Mouse (Mus musculus): Measurements from ENCODE around the gene Olfr539. TPM values are rescaled to one million over a fixed set of nuclear protein-coding genes. Genes with fewer than 3 reads are reported as not detected.

Gene Olfr539
- not detected in 4 replicates for total RNA-seq (2023; ENCODE audit: inconsistent age)

DNA sequence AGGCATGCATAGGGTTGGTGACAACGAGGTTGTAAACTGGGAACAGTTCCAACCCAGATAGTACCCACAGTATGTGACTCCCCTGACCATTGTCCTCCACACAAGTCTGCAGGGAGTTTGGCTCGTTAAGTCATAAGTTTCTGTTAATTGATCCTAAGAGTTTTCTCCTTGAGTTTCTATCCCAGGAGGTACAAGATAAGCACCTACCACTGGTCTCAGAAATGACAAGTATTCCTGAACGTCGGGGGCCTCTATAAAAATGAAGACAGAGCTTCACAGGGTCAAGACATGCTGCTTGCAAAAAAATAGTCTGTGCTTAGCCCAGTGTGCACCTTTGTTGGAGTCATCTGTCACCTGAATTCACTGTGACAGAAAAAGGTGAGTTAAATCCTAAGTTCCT is at the start of gene Olfr539:
Olfr539 (plus strand) TSS at position 301 of the 400 bp plus-strand sequence.

DNA sequence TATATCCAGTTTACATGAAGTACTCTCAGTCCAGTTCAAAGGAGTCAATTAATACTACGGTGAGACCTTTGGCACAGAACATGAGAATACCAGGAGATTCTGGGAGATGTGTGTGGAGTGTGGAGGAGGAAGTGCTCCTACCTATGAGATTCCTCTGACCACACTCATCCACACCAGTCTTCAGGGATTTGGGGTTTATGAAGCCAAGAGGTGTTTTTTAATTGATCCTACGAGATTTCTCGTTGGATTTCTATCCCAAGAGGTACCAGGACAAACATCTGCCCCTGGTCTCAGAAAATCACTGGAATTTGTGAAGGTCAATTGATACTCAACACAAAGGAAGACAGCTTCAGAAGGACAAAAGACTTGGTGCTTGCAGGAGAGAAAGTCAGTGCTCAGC is 31.1 kb upstream of the Olfr539 start, which contains the start of gene Olfr61:
Olfr61 (plus strand) TSS at position 301 of the 400 bp plus-strand sequence.

DNA sequence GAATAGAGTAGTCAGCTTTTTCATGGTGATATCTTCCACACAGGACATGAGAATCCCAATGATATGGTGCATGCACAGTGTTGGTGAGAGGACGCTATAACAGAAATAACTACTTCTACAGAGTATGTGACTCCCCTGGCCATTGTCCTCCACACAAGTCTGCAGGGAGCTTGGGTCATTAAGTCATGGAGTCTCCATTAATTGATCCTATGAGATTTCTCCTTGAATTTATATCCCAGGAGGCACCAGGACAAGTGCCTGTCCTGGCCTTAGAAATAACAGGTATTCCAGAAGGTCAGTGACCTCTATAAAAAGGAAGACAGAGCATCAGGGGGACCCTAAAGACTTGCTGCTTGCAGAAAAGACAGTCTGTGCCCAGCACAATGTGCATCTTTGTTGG is 13.6 kb upstream of the Olfr539 start, which contains the start of gene Olfr53:
Olfr53 (plus strand) TSS at position 301 of the 400 bp plus-strand sequence.

DNA sequence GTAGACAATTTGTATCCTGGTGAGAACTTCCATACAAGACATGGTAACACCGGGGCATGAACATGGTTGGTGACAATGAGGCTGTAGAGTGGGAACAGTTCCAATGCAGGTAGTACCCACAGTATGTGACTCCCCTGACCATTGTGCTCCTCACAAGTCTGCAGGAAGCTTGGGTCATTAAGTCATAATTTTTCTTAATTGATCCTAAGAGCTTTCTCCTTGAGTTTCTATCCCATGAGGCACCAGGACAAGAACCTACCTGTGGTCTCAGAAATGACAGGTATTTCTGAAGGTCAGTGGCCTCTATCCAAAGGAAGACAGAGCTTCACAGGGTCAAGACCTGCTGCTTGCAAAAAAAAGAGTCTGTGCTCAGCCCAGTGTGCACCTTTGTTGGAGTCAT is 21.9 kb downstream of the Olfr539 start, which contains the start of gene Olfr45:
Olfr45 (plus strand) TSS at position 301 of the 400 bp plus-strand sequence.

DNA sequence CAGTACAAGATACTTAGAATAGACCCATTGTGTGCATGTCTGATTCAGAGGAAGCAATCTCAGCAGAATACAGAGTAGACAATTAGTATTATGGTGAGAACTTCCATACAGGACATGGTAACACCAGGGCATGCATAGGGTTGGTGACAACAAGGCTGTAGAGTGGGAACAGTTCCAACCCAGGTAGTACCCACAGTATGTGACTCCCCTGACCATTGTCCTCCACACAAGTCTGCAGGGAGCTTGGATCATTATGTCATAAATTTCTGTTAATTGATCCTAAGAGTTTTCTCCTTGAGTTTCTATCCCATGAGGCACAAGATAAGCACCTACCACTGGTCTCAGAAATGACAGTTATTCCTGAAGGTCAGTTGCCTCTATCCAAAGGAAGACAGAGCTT is 37.2 kb downstream of the Olfr539 start, which contains the start of gene Olfr541:
Olfr541 (plus strand) TSS at position 301 of the 400 bp plus-strand sequence.

Other genes with a start within 250 kb of the Olfr539 start
- gene Olfr532, start 238.3 kb upstream of the Olfr539 start, total RNA-seq (2023; ENCODE audit: inconsistent age), result not detected in 4 replicates
- not detected in 4 replicates for gene Olfr533, start 196.6 kb upstream of the Olfr539 start, total RNA-seq (2023; ENCODE audit: inconsistent age)
- not detected in 4 replicates for gene Olfr535, start 175.7 kb upstream of the Olfr539 start, total RNA-seq (2023; ENCODE audit: inconsistent age)
- not detected in 4 replicates for gene Olfr536, start 152.5 kb upstream of the Olfr539 start, total RNA-seq (2023; ENCODE audit: inconsistent age)
- gene Olfr538, start 92.0 kb upstream of the Olfr539 start, total RNA-seq (2023; ENCODE audit: inconsistent age), result not detected in 4 replicates
- gene Olfr46, start 58.7 kb upstream of the Olfr539 start, total RNA-seq (2023; ENCODE audit: inconsistent age), result not detected in 4 replicates
- not detected in 4 replicates for gene Olfr61, start 31.0 kb upstream of the Olfr539 start, total RNA-seq (2023; ENCODE audit: inconsistent age)
- not detected in 4 replicates for gene Olfr53, start 13.5 kb upstream of the Olfr539 start, total RNA-seq (2023; ENCODE audit: inconsistent age)
- not detected in 4 replicates for gene Olfr45, start 22.0 kb downstream of the Olfr539 start, total RNA-seq (2023; ENCODE audit: inconsistent age)
- gene Olfr541, start 37.3 kb downstream of the Olfr539 start, total RNA-seq (2023; ENCODE audit: inconsistent age), result not detected in 4 replicates
- gene Cyp2e1, start 103.8 kb downstream of the Olfr539 start, total RNA-seq (2023; ENCODE audit: inconsistent age), result not detected in 4 replicates
- not detected in 4 replicates for gene Syce1, start 127.9 kb downstream of the Olfr539 start, total RNA-seq (2023; ENCODE audit: inconsistent age)
- gene Zfp941, start 162.2 kb downstream of the Olfr539 start, total RNA-seq (2023; ENCODE audit: inconsistent age), result not detected in 4 replicates
- gene Urah, start 175.1 kb downstream of the Olfr539 start, total RNA-seq (2023; ENCODE audit: inconsistent age), result not detected in 4 replicates
- gene Scgb1c1, start 185.6 kb downstream of the Olfr539 start, total RNA-seq (2023; ENCODE audit: inconsistent age), result not detected in 4 replicates
- not detected in 4 replicates for gene Odf3, start 187.9 kb downstream of the Olfr539 start, total RNA-seq (2023; ENCODE audit: inconsistent age)
- not detected in 4 replicates for gene Gm45785, start 196.4 kb downstream of the Olfr539 start, total RNA-seq (2023; ENCODE audit: inconsistent age)
- gene Ric8a, start 197.0 kb downstream of the Olfr539 start, total RNA-seq (2023; ENCODE audit: inconsistent age), result 89.6 to 105 TPM (median 98.1 TPM) in 4 replicates
- gene Bet1l, start 197.6 kb downstream of the Olfr539 start, total RNA-seq (2023; ENCODE audit: inconsistent age), result 19.0 to 24.5 TPM (median 21.9 TPM) in 4 replicates
- gene Psmd13, start 222.0 kb downstream of the Olfr539 start, total RNA-seq (2023; ENCODE audit: inconsistent age), result 82.3 to 93.8 TPM (median 86.4 TPM) in 4 replicates
- 9.4 to 10.6 TPM (median 9.8 TPM) in 4 replicates for gene Sirt3, start 222.4 kb downstream of the Olfr539 start, total RNA-seq (2023; ENCODE audit: inconsistent age)
- not detected in 4 replicates for gene Cox8b, start 240.5 kb downstream of the Olfr539 start, total RNA-seq (2023; ENCODE audit: inconsistent age)